Mouse (Mus musculus) spleen, adult 2 months (tissue): ENCODE results near the gene Eif1ax. TPM values are rescaled to one million over a fixed set of nuclear protein-coding genes. Genes with fewer than 3 reads are reported as not detected.
A peak's percentile ranks its signal among the peaks of the same experiment; 100 is the strongest.

ENCODE experiments used
- DNase-seq, 2 experiments: peaks; one replicate each; pipeline versions ENCODE4 v3.0.0 to v3.0.0-alpha.2; 2012 to 2021; ENCODE audit warnings: low spot score in 2 of 2, low read depth in 1 of 2
- H3K27ac ChIP-seq: fragments of 200-500 bp; 2 replicates; pipeline ENCODE4 v1.5.1; 2012; ENCODE audit warnings: low read length, inconsistent platforms; ENCODE audit not compliant: insufficient read depth
- H3K27me3 ChIP-seq: fragments of 200-500 bp; 2 replicates; pipeline ENCODE4 v1.6.1; 2012; ENCODE audit warnings: mild to moderate bottlenecking, moderate library complexity, low read length, inconsistent platforms; ENCODE audit not compliant: control insufficient read depth, insufficient read depth
- H3K36me3 ChIP-seq: fragments of 200-500 bp; 2 replicates; pipeline ENCODE4 v1.6.1; 2012; ENCODE audit warnings: mild to moderate bottlenecking, low read length, inconsistent platforms; ENCODE audit not compliant: control insufficient read depth, insufficient read depth
- H3K4me1 ChIP-seq: fragments of 200-500 bp; 2 replicates; pipeline ENCODE4 v1.6.1; 2011; ENCODE audit warnings: inconsistent platforms; ENCODE audit not compliant: control insufficient read depth, insufficient read depth, insufficient read length
- H3K4me3 ChIP-seq: fragments of 200-500 bp; 2 replicates; pipeline ENCODE4 v1.5.1; 2011; ENCODE audit warnings: mild to moderate bottlenecking, inconsistent platforms; ENCODE audit not compliant: insufficient read depth, insufficient read length; ENCODE audit errors: extremely low read depth
- CTCF ChIP-seq: fragments of 200-500 bp; IDR thresholded peaks from 2 replicates; pipeline ENCODE4 v1.5.1; 2011; ENCODE audit warnings: mild to moderate bottlenecking, inconsistent platforms; ENCODE audit not compliant: insufficient read depth, insufficient read length, insufficient replicate concordance; ENCODE audit errors: extremely low read depth
- POLR2A ChIP-seq: fragments of 200-500 bp; IDR thresholded peaks from 2 replicates; pipeline ENCODE4 v1.6.1; 2011; ENCODE audit warnings: low read depth, low read length, inconsistent platforms
- WGBS: fragments of 180-500 bp; shearing (Covaris S2); methylation state at CpG from one replicate; pipeline ENCODE4 v1.1.7; 2018; 5-methylcytosine and 5-hydroxymethylcytosine counted together
- polyA plus RNA-seq: library from polyadenylated mRNA; depleted of rRNA; stranded (reverse); fragments of >200 nt; gene quantifications from 2 replicates; pipeline ENCODE4 v1.2.3, GENCODE M21; 2012; rRNA removed

Eif1ax gene
- polyA plus RNA-seq = 33.0 and 37.5 TPM in 2 replicates

GRCm38 (mm10) chrX:159371831-159372752 lies at the start of gene Eif1ax:
Gene Eif1ax (plus strand): TSS chrX:159372178.
- TF ChIP-seq CTCF (no peak), POLR2A (peak; percentile 25; the same call in 1 of the 2 replicates)
- WGBS = 34% methylated on average over 58 of the region's 76 CpGs
- DNase-seq = peak; percentile 65 to 70
- Histone ChIP-seq H3K27ac (peak within 1 kb of the TSS; percentile 79), H3K27me3 (no peaks in the 10 kb centered on the region), H3K4me3 (peak within 1 kb of the TSS; percentile 100), H3K4me1 (peaks cover 2% of the 10 kb centered on the region; the same call in 1 of the 2 replicates), H3K36me3 (no peaks in the 10 kb centered on the region; the same call in 1 of the 2 replicates)

DNA sequence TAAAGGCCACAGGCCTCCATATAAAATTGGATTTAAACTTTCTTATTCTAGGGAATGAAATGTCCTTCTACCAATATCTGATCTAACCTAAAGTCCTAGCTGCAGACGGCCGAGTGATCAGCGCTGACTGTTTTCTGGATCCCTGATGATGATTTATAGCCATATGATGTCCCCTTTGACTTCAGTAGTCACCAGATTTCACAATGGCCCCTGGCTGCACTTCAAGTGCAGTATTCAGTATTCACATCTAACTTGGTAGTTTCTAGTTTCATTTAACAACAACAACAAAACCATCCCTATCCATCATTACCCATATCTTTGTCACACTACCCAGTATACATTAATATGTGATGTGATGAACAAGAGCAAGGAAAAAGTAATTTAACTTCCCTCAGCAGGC lies 7.5 kb upstream of the Eif1ax start:
- Histone ChIP-seq H3K4me3 (no peak overlapping the region), H3K27ac (no peak overlapping the region), H3K4me1 (no peaks in the 10 kb centered on the region), H3K27me3 (no peaks in the 10 kb centered on the region), H3K36me3 (peaks cover 5% of the 10 kb centered on the region)
- 87% methylated on average over 3 of the region's 3 CpGs for WGBS
- TF ChIP-seq CTCF (no peak), POLR2A (no peak)
- DNase-seq = no peak

DNA sequence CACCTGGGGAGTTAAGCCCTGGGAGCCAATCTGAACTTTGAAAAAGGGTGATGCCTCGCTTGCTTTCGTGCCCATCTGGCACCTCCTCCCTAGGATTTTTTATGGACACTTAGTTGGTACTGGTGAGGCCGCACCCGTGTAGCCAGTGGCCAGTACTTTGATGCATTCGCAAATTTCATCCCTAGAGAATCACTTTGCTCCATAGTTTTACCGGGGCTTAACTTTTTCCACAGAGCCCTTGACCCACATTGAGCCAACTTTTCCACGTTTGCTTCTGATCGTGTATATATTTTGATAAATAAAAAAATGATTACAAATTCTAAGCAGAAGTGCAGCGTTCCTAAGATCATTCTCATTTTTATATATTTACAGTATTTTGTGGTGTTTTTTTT lies 771 bp downstream of the Eif1ax start:
- no peak for DNase-seq
- peak overlapping the region; percentile 100 for H3K4me3 ChIP-seq
- no peaks in the 10 kb centered on the region for H3K27me3 ChIP-seq
- H3K4me1 ChIP-seq = peaks cover 2% of the 10 kb centered on the region; the same call in 1 of the 2 replicates
- TF ChIP-seq CTCF (no peak), POLR2A (no peak)
- H3K27ac ChIP-seq = peak overlapping the region; percentile 79; the same call in 1 of the 2 replicates
- 27% methylated on average over 9 of the region's 9 CpGs for WGBS
- no peaks in the 10 kb centered on the region; the same call in 1 of the 2 replicates for H3K36me3 ChIP-seq

GRCm38 (mm10) chrX:159387105-159387504 lies 15.1 kb downstream of the Eif1ax start:
- Histone ChIP-seq H3K4me3 (no peak overlapping the region), H3K27ac (no peak overlapping the region), H3K36me3 (peaks cover 3% of the 10 kb centered on the region), H3K4me1 (no peaks in the 10 kb centered on the region), H3K27me3 (no peaks in the 10 kb centered on the region)
- DNase-seq = no peak
- 90% methylated on average over 9 of the region's 9 CpGs for WGBS
- TF ChIP-seq POLR2A (no peak), CTCF (no peak)

DNA sequence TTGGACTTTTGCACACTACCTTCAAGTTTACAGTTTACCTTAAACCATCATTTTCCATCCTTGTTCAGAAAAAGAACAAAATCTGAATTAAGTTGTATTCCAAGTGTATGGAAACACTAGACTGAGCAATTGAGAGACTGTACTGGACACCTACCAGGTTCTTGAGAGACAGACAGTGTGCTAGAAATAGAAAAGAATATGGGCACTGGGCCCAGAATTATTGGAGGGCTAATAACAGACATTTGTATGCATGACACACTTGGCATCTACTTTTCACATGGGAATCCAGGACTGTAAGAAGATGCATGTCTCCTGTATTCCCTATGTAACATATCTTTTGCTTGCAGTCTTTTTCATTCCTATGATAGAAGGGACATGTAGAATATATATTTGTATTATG lies 17.0 kb downstream of the Eif1ax start:
- H3K4me3 ChIP-seq = no peak overlapping the region

GRCm38 (mm10) chrX:159390347-159390962 lies 18.5 kb downstream of the Eif1ax start:
- 87% methylated on average over 6 of the region's 6 CpGs for WGBS

More for the DNA sequence above, 17.0 kb downstream of the Eif1ax start:
- H3K36me3 ChIP-seq = no peaks in the 10 kb centered on the region
- H3K27me3 ChIP-seq = no peaks in the 10 kb centered on the region
- no peak overlapping the region for H3K27ac ChIP-seq
- no peaks in the 10 kb centered on the region for H3K4me1 ChIP-seq
- TF ChIP-seq CTCF (no peak), POLR2A (no peak)
- no peak for DNase-seq

More at GRCm38 (mm10) chrX:159390347-159390962, 18.5 kb downstream of the Eif1ax start:
- TF ChIP-seq POLR2A (no peak), CTCF (no peak)
- no peaks in the 10 kb centered on the region for H3K27me3 ChIP-seq
- no peaks in the 10 kb centered on the region for H3K36me3 ChIP-seq
- H3K4me1 ChIP-seq = no peaks in the 10 kb centered on the region
- DNase-seq = no peak
- H3K4me3 ChIP-seq = no peak overlapping the region
- no peak overlapping the region for H3K27ac ChIP-seq
